In genomic region chr11:69758090-69758456, GRCm38 (mm10) we compare ENCODE assay signal across 8 mouse cellular contexts. TPM values are rescaled to one million over a fixed set of nuclear protein-coding genes. Genes with fewer than 3 reads are reported as not detected.
A peak's percentile ranks its signal among the peaks of the same experiment; 100 is the strongest.
DNase-seq lines count a peak whose midpoint lies in the region; ATAC-seq lines count a peak whose summit lies in the region.

No protein-coding gene starts in this region.

- H3K27me3 ChIP-seq in hindbrain, embryonic 12.5 days: no peaks in the 10 kb centered on the region

- no peaks in the 10 kb centered on the region for H3K36me3 ChIP-seq in hindbrain, embryonic 12.5 days

- H3K4me2 ChIP-seq in hindbrain, embryonic 12.5 days (replicated peaks): peak overlapping the region; percentile 76

- peak overlapping the region; percentile 98 for H3K27ac ChIP-seq in hindbrain, embryonic 12.5 days

- H3K9ac ChIP-seq in hindbrain, embryonic 12.5 days: peak overlapping the region; percentile 81

- H3K4me3 ChIP-seq in hindbrain, embryonic 12.5 days: peak overlapping the region; percentile 52

- H3K9me3 ChIP-seq in hindbrain, embryonic 12.5 days (replicated peaks): no peaks in the 10 kb centered on the region

- peaks cover 46% of the 10 kb centered on the region for H3K4me1 ChIP-seq in hindbrain, embryonic 12.5 days

- peak; percentile 93 for DNase-seq in MN1 (ENCODE audit: low spot score)
- DNase-seq in cerebellum, adult 9-10 months: peak; percentile 97
- peak; percentile 89 to 98 for DNase-seq in frontal cortex, adult 2 months (ENCODE audit: extremely low spot score in 1 of 2, low spot score in 1 of 2)
- peak; percentile 95 to 97 for DNase-seq in layer of hippocampus, postnatal 14 days (ENCODE audit: low spot score in 2 of 2)
- peak; percentile 98 for DNase-seq in lung, postnatal 14 days
- peak; percentile 92 for DNase-seq in retina, adult 2 months (ENCODE audit: low read depth, low spot score)
- DNase-seq in thymus, postnatal 36 days: peak; percentile 95 to 96

- peak; percentile 85 for ATAC-seq in hindbrain, embryonic 12.5 days (ENCODE audit: low FRiP score)

- WGBS in hindbrain, embryonic 12.5 days: under 1% methylated on average over 26 of the region's 26 CpGs

RNA-seq across cellular contexts. Expression of gene Polr2a, which starts 0.4 kb away (rescaled TPM):
- polyA plus RNA-seq in frontal cortex, adult 2 months (2012; rRNA removed): 30.9 and 32.6 TPM in 2 replicates
- polyA plus RNA-seq in hindbrain, embryonic 12.5 days (2016; fragmentation: Nextera tagmentation; extraction: Ambion mirVana): 32.2 and 39.0 TPM in 2 replicates
- total RNA-seq in layer of hippocampus, postnatal 14 days (2021): 10 to 100 TPM; 62.8 to 68.5 TPM

RNA-seq across cellular contexts. Expression of gene Slc35g3, which starts 3.7 kb away (rescaled TPM):
- not detected in 2 replicates for polyA plus RNA-seq in frontal cortex, adult 2 months (2012; rRNA removed)
- 0.40 and 0.61 TPM in 2 replicates for polyA plus RNA-seq in hindbrain, embryonic 12.5 days (2016; fragmentation: Nextera tagmentation; extraction: Ambion mirVana)
- total RNA-seq in layer of hippocampus, postnatal 14 days (2021): under 1 TPM in 1 of 2 experiments, not detected in 1; 0.21 TPM

RNA-seq across cellular contexts. Expression of gene Zbtb4, which starts 7.6 kb away (rescaled TPM):
- 45.7 and 51.4 TPM in 2 replicates for polyA plus RNA-seq in frontal cortex, adult 2 months (2012; rRNA removed)
- 2.3 and 2.4 TPM in 2 replicates for polyA plus RNA-seq in hindbrain, embryonic 12.5 days (2016; fragmentation: Nextera tagmentation; extraction: Ambion mirVana)
- total RNA-seq in layer of hippocampus, postnatal 14 days (2021): 10 to 100 TPM; 82.0 to 83.5 TPM

RNA-seq across cellular contexts. Expression of gene Chrnb1, which starts 37.7 kb away (rescaled TPM):
- polyA plus RNA-seq in frontal cortex, adult 2 months (2012; rRNA removed): 1.4 and 1.9 TPM in 2 replicates
- polyA plus RNA-seq in hindbrain, embryonic 12.5 days (2016; fragmentation: Nextera tagmentation; extraction: Ambion mirVana): 3.0 and 5.9 TPM in 2 replicates
- 1 to 10 TPM; 1.0 to 1.1 TPM for total RNA-seq in layer of hippocampus, postnatal 14 days (2021)

RNA-seq across cellular contexts. Expression of gene Fgf11, which starts 43.6 kb away (rescaled TPM):
- 18.4 and 22.0 TPM in 2 replicates for polyA plus RNA-seq in frontal cortex, adult 2 months (2012; rRNA removed)
- polyA plus RNA-seq in hindbrain, embryonic 12.5 days (2016; fragmentation: Nextera tagmentation; extraction: Ambion mirVana): 3.7 and 4.2 TPM in 2 replicates
- 10 to 100 TPM; 22.8 to 23.7 TPM for total RNA-seq in layer of hippocampus, postnatal 14 days (2021)

Comparison
In these comparisons a context has a peak if more than half of its experiments do, and no peak if none do; other contexts are left out.
1. Peak in every context shown above with its lines: DNase-seq, ATAC-seq, H3K4me3 ChIP-seq and H3K27ac ChIP-seq.
2. RNA of gene Zbtb4, which starts 7.6 kb away (polyA plus RNA-seq): 45.7 to 51.4 TPM in frontal cortex, adult 2 months; 2.3 to 2.4 TPM in hindbrain, embryonic 12.5 days; every median in the first group is over 10 times any median in the second.